Mouse (Mus musculus) brain, embryonic 18.5 days (tissue): ENCODE measurements around the gene Frat2.

Experiments used
- DNase-seq: peaks from one replicate; pipeline ENCODE4 v3.0.0-alpha.2; 2012; ENCODE audit warnings: low read depth, low spot score

Gene Frat2

DNA sequence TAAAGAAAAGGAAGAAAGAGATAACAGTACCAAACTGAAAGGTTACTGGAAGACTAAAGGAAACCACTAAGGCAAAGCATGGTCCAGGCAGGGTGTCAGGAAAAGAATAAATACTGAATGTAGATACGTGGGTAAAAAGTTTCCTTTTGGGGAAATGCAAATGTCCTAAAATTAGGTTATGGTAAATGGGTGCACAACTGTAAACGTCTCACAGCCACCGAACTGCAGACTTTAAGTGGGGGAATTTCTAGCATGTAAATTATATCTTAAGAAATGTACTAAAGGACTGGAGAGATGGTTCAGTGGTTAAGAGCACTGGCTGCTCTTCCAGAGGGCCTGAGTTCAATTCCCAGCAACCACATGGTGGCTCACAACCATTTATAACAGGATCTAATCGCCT, 29.2 kb downstream of the Frat2 start:
- no peak for DNase-seq

DNA sequence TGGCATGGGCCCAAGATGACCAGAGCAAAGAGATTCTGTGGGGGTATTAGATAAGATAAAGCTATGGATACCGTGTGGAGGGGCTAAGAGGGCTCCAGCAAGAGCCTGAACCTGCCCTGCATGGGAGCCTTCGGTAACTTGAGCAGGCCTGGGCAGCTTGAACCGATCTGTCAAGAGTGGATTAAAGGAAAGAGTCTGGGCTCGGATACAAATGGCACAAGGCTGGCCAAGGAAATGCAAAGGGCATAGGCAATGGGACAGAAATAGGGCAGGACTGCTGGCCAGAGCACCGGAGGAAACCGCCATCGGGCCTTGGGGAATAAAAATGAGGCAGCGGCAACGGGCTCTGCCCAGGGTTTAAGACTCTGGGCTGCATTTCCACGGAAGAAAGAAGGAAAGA, 30.6 kb downstream of the Frat2 start:
- DNase-seq = no peak

DNA sequence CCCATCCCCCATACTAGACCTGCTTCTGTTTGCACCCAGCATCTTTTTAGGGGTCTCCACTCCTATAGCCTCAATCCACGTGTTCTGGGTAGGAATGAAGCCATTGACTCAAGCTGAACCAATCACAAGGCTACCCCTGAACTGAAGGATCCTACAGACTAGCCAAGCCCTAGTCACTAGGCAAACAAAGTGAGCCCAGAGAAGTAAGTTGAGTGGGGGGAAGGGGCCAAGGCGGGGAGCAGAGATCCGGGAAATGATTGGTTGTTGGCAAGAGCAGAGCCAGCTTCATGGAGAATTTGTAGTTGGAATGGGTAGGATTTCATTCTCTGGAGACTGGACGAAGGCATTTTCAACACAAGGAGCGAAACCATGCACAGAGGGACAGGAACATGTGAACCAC, 31.0 kb downstream of the Frat2 start:
- DNase-seq = no peak

DNA sequence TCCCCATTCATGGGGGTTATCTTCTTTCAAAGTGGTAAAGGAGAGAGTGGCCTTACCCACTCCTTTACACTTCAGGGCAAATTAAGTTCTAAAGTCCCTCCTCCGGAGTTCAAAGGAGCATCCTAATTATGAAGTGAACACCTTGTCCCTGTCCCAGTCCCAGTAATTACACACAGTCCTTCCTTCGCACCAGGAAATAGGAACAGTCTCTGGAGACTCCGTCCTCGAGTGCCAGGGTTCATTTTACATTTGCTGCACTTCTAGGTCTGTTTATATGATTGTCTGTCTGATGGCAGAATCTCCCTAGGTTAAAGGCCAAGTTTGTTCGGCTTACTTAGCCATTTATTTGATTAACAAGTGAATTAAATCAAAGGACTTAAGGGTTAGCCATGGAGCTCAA, 31.5 kb downstream of the Frat2 start:
- DNase-seq = no peak

DNA sequence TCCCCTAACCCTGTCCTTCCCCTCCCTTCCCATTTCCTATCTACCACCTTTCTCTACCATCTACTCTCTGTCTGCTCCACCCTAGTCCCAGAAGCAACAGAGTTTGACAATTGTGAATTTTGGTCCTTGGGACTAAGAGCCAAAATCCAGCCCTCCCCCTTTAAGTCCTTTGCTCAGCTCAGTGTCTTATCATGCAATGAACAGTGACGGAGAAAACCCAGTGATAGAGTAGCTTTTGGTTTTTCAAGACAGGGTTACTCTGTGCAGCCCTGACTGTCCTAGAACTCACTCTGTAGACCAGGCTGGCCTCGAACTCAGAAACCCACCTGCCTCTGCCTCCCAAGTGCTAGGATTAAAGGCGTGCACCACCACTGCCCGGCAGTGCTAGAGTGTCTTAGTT, 34.6 kb downstream of the Frat2 start:
- DNase-seq = no peak

DNA sequence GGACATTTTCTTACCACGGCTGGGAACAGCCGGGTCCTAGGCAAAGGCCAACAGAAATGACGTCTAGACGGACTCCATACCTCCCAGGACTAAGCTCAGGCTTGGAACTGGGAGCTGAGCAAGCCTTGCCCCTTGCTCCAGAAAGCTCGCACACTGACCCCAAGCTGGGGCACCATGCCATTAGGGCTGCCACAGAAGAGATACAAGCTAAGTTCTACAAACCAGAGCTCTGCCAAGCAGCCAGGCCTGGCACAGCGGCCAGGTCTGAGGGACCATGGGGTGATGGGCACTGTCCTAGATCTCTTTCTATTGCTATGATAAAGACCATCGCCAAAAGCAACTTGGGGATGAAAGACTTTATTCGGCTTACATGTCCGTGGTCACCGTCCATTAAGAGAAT, 35.4 kb downstream of the Frat2 start:
- no peak for DNase-seq

DNA sequence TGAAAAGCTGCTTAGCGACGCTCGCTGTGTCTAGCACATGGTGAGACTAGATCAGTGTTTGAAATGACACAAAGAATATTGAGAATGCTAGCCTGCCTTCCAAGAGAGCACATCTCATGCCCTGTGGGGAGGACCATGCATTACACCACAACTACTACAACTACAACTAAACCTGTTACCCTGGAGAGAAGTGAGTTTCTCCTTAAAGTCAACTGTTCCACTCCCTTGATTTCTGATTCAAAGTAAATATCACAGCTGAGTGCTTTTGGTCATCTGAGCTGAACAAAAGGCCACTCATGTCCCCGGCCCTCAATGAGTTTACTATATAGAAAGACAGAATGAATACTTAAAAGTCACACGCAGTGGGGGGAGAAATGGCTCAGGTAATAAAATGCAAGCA, 37.9 kb downstream of the Frat2 start:
- DNase-seq = no peak

DNA sequence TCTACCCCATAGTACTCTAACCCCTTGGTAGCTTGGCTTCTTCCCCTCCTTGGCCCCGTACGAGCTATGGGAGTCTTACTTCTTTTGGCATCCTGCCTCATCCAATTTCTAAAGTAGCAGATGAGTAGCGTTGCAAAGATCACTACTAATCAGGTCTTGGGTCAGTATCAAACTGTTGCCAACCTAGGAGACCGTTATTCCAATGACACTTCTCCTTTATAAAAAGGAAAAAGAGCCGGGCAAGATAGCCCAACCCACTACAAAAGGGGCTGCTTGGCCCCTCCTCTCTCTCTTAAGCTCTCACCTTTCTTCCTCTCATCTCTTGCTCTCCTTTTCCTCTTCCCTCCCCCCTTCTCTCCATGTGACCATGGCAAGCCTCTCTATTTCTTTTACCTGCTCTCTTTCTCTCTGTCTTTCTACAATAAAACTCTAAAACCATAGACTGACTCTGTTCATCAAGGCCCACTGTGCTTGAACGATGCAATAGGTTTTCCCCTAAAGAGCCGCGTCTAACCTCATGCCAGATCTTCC, 39.8 kb downstream of the Frat2 start:
- DNase-seq = no peak

DNA sequence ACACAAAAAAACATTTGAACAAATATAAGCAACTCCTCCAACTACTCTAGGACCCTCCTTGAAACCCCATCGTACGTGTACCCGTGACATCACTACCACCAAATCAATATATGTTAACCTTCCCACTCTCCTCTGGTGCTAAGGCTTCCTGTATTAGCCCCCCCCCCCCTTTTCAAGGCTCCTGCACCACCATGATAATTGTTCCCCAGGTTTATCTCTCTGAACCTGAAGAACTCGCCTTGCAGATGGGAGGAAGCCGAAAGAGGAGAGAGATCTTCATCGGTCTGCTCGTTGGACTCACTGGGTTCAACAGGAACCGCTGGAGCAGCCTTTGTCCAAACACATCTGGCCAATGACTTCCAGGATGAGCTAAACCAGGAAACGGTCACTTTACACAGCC, 40.4 kb downstream of the Frat2 start:
- no peak for DNase-seq

DNA sequence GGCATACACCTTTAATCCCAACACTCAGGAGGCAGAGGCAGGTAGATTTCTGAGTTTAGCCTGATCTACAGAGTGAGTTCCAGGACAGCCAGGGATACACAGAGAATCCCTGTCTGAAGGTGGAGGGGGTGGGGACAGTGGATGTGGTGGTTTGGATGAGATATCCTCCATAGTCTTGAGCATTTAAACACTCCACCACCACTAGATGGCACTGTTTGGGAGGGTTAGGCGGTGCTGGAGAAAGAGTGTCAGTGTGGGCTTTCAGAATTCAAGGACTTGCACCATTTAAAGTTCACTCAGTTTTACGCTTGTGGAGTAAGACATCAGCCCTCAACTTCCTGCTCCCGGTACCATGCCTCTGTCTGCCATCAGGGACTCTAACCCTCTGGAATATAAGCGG, 42.1 kb downstream of the Frat2 start:
- no peak for DNase-seq

DNA sequence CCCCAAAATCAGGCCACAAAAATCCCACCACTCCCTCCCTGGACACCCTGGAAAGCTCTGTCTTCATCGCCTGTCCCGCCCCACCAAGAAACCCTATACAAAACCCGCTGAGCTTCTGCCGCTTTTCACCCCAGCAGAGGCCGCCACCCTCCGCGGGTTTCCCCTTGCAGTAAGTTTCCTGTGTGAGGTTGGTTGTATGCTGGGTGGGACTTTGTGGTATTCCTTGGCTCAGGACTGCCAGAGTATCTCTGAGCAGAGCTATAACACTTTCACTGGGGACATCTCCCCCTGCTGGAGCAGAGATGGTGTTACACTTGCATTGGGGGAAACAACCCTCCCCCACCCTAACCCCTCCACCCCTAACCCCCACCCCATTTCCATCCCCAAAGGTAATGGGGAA, 44.6 kb downstream of the Frat2 start:
- no peak for DNase-seq

DNA sequence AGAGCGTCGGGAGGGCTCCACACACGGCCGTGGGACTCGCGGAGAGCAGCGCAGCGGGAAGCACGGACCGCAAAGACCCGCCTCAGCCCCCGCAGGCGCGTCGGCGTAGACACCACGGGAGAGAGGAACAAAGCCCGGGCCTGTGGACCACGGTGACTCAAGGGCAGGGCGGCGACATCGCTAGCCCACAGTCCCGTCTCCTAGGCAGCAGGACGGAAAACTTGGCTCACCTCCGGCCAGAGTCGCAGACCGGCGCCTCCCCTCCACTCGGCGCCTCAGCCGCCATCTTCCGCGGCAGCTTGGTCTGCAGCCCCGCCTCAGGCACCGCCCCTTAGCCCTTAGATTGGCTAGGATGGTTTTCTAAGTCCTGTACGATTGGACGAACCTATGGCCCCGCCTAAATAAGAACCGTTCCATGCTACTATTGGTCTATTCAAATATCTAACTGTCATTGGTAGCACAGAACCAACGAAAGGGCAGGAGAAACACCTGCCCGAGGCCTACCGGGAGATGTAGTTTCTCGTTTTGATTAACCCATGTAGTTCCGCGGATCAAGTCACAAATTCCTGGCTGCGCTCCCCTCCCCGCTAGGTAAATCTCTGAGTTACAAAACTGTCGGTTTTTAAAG, 46.1 kb downstream of the Frat2 start, which contains the start of gene Arhgap19:
Arhgap19 (minus strand) TSS at position 306 of the 628 bp plus-strand sequence.
- DNase-seq = peak; percentile 94

DNA sequence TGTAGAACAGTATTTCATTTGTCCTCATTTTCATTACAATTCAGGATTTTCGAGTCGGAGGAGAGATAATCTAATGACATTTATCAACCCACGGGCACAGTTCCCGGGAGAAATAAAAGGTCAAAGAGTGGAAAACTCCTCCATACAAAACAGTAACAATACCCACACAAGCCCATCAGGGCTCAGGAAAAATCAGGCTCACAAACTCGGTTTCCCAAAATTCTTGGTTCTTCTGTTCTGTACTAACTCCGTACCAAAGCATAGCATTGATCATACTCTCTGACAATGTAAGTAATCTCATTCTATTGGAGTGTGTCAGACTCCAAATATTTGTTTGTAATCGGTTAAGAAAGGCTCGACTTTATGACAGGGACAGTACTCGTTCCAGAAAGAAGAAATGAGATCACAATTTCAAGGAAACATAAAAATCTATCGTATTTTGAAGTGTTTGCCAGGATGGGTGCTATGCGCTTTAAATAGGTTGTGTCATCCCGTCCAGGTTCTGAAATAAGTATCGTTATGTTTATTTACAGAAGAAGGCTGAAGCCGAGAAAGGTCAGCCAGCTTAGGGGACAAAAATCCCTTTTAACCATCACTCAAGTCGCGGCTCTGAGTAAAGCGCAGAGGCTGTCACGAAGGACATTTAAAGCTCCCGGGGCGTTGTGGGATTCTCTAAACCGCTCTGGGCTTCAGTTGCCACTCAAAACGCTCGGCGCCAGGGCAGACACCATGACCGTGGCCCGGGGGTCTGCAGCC, 46.8 kb downstream of the Frat2 start:
- no peak for DNase-seq

DNA sequence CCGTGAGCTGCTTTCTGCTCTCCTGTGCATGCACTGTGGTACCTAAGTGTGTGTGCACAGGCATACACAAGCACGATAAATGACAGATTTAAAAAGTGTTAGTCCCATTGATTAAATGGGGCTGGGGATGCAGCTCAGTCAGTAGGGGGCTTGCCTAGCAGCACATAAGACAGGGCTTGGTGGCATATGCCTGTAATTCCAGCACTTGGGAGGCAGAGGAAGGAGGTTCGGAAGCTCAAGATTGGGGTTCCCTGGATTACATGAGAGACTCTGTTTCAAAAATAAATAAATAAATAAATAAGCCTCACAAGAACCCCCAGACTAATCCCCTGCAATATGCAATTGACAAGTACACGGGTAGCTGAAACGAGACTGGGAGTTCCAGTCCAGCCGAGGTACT, 47.5 kb downstream of the Frat2 start:
- DNase-seq = no peak

DNA sequence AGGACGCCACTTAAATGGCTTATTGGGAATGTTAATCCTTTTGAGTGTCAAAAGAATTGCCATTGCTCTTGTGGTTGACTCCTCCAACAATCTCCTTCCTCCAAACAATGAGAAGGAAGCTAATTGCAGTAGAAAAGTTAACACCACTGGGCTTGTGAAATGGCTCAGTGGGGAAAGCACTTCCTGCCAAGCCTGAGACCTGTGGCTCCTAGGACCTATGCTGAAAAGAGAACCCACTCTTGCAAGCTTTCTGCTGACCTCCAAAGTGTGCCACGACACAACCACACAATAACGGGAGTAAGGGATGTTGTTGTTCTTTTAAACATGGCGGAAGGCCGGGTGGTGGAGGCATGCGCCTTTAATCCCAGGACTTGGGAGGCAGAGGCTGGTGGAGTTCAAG, 50.4 kb downstream of the Frat2 start:
- no peak for DNase-seq

DNA sequence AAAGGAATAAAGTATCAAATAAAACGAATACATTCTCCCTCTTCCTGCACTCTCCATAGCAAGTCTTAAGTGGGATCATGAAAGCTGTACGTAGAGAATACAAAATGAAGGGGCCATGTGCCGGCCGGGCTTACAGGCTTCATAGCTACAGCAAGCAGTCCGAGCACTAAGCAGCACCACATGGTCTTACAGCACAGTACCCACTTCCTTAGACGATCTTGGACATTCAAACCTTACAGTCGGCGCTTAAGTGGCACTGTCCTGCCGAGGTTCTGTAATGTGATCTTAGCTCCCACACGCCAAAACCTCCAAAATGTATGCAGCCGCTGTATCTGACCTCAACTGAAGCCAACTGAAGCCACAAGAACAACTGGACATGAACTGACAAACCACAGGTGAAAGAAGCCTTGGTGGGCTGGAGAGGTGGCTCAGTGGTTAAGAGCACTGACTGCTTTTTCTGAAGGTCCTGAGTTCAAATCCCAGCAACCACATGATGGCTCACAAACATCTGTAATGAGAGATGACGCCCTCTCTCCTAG, 51.1 kb downstream of the Frat2 start:
- DNase-seq = no peak

DNA sequence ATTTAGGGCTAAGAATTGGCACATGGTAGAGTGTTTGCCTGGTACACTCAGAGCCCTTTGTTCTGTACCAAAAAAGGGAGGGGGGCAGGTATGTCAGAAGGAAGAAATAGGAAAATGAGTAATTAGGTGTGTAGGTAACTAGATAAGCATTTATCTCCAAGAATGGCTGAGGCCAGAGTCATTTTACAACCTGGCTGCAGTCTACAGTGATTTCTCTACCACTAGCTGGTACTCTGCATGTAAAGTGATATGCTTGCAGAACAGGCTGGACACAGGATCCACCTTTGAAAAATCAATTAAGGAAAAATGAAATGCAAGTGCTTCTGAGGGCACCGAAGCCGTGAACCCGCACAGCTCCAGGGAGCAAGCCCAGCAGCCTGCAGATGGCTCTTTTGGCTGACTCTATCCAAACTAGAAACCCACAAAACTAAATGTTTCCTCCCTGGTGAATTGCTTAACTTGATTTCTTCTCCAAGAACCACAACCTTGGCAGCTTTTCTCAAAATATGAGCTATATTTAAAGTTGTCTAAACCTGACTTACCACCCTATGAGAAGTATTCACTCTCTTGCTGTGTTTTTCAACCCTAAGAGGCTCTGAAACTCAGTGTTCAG, 51.7 kb downstream of the Frat2 start:
- DNase-seq = no peak
